Mouse (Mus musculus): ENCODE measurements at regions not wholly inside any gene's neighbourhood (a gene's known extent, or its start where the extent isn't known, plus 50 kb on each side); places are given as distances from the start of the nearest gene placed in this dataset.

- H3K4me2 ChIP-seq (ENCODE audit: low read depth), result no peak overlapping the region
- no peak overlapping the region for H3K4me3 ChIP-seq
- H3ac ChIP-seq (ENCODE audit: control insufficient read depth, insufficient read length), result no peak overlapping the region
- H3K36me3 ChIP-seq (ENCODE audit: control insufficient read depth, insufficient read depth), result no peaks in the 10 kb centered on the region
- no peaks in the 10 kb centered on the region for H3K27me3 ChIP-seq (ENCODE audit: control insufficient read depth, insufficient read depth, insufficient read length)
- no peaks in the 10 kb centered on the region for H3K79me2 ChIP-seq (ENCODE audit: control insufficient read depth, insufficient read depth)
- no peak for TF ChIP-seq TCF3 (IDR thresholded peaks at IDR 0.05; ENCODE audit: insufficient read length, low read depth)
- TF ChIP-seq MYOG (IDR thresholded peaks at IDR 0.05; ENCODE audit: control insufficient read depth in 1 of 3, insufficient read depth in 1 of 3, insufficient read length in 2 of 3, low read depth in 2 of 3), result no peak
- TF ChIP-seq USF1 (IDR thresholded peaks at IDR 0.05; ENCODE audit: low read depth), result no peak
- TF ChIP-seq MAX (IDR thresholded peaks at IDR 0.05; ENCODE audit: low read depth), result no peak
- no peak for TF ChIP-seq MYOD1 (IDR thresholded peaks at IDR 0.05; ENCODE audit: control insufficient read depth in 1 of 3, insufficient read length in 2 of 3, low read depth in 2 of 3)
- no peak for TF ChIP-seq TCF12 (IDR thresholded peaks at IDR 0.05; ENCODE audit: insufficient read depth, poor library complexity, severe bottlenecking)
- no peak for TF ChIP-seq POLR2AphosphoS2 (IDR thresholded peaks at IDR 0.05; ENCODE audit: insufficient read length, low read depth)
- no peak for TF ChIP-seq CEBPB (IDR thresholded peaks at IDR 0.05; ENCODE audit: insufficient read depth, poor library complexity, severe bottlenecking)
- no peak for TF ChIP-seq REST (IDR thresholded peaks at IDR 0.05; ENCODE audit: insufficient read depth, insufficient read length)
- no peak for TF ChIP-seq E2F4 (IDR thresholded peaks at IDR 0.05; ENCODE audit: insufficient read depth)
- TF ChIP-seq POLR2A (IDR thresholded peaks at IDR 0.05; ENCODE audit: insufficient read length, low read depth), result no peak
Observed at GRCm38 (mm10) chr2:50635896-50636295, 339.3 kb upstream of the Mmadhc start.

- no peaks in the 10 kb centered on the region for H3K36me3 ChIP-seq (ENCODE audit: control insufficient read depth, insufficient read depth)
- H3ac ChIP-seq (ENCODE audit: control insufficient read depth, insufficient read length), result no peak overlapping the region
- TF ChIP-seq USF1 (IDR thresholded peaks at IDR 0.05; ENCODE audit: low read depth), result no peak
- TF ChIP-seq TCF3 (IDR thresholded peaks at IDR 0.05; ENCODE audit: insufficient read length, low read depth), result no peak
- TF ChIP-seq MAX (IDR thresholded peaks at IDR 0.05; ENCODE audit: low read depth), result no peak
- no peak for TF ChIP-seq TCF12 (IDR thresholded peaks at IDR 0.05; ENCODE audit: insufficient read depth, poor library complexity, severe bottlenecking)
- no peak for TF ChIP-seq CEBPB (IDR thresholded peaks at IDR 0.05; ENCODE audit: insufficient read depth, poor library complexity, severe bottlenecking)
- no peak for TF ChIP-seq MYOG (IDR thresholded peaks at IDR 0.05; ENCODE audit: control insufficient read depth in 1 of 3, insufficient read depth in 1 of 3, insufficient read length in 2 of 3, low read depth in 2 of 3)
- TF ChIP-seq POLR2A (IDR thresholded peaks at IDR 0.05; ENCODE audit: insufficient read length, low read depth), result no peak
- H3K4me2 ChIP-seq (ENCODE audit: low read depth), result no peak overlapping the region
- no peak overlapping the region for H3K4me3 ChIP-seq
- no peaks in the 10 kb centered on the region for H3K27me3 ChIP-seq (ENCODE audit: control insufficient read depth, insufficient read depth, insufficient read length)
- no peaks in the 10 kb centered on the region for H3K79me2 ChIP-seq (ENCODE audit: control insufficient read depth, insufficient read depth)
Observed at GRCm38 (mm10) chr2:50631786-50632185, 335.2 kb upstream of the Mmadhc start.

- TF ChIP-seq CEBPB (IDR thresholded peaks at IDR 0.05; ENCODE audit: insufficient read depth, poor library complexity, severe bottlenecking) (no peak), TCF12 (IDR thresholded peaks at IDR 0.05; ENCODE audit: insufficient read depth, poor library complexity, severe bottlenecking) (no peak), POLR2A (IDR thresholded peaks at IDR 0.05; ENCODE audit: insufficient read length, low read depth) (no peak), REST (IDR thresholded peaks at IDR 0.05; ENCODE audit: insufficient read depth, insufficient read length) (no peak), USF1 (IDR thresholded peaks at IDR 0.05; ENCODE audit: low read depth) (no peak), MAX (IDR thresholded peaks at IDR 0.05; ENCODE audit: low read depth) (no peak), MYOG (IDR thresholded peaks at IDR 0.05; ENCODE audit: control insufficient read depth in 1 of 3, insufficient read depth in 1 of 3, insufficient read length in 2 of 3, low read depth in 2 of 3) (no peak), SRF (IDR thresholded peaks at IDR 0.05; ENCODE audit: control insufficient read depth, insufficient read length, low read depth) (no peak), MYOD1 (IDR thresholded peaks at IDR 0.05; ENCODE audit: control insufficient read depth in 1 of 3, insufficient read length in 2 of 3, low read depth in 2 of 3) (no peak), E2F4 (IDR thresholded peaks at IDR 0.05; ENCODE audit: insufficient read depth) (no peak), TCF3 (IDR thresholded peaks at IDR 0.05; ENCODE audit: insufficient read length, low read depth) (no peak), POLR2AphosphoS2 (IDR thresholded peaks at IDR 0.05; ENCODE audit: insufficient read length, low read depth) (no peak)
Observed at GRCm38 (mm10) chr2:50627501-50627900, 330.9 kb upstream of the Mmadhc start.

DNA sequence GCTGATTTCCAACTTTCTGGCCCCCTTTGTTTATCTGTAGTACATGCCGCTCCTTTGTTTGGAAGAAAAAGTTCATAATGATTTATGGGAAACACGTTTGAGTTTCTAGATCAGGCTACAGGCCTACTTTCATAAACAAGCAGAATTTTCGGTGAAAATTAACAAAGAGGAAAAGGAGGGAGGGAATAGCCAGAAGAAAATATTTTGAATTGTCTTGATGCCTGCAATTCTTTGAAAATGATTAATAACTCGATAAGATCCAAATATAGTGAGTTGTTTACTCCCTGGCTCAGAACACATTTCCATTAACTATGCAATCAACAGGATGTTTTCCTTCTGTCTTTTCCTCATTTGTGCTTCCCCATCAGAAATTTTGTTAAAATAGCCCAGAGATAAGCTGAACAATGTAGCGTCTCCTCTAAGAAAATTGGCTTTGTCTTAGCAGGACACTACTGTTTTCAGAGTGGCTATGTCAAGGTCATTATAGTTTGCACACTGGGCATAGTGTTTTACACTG lies 328.7 kb upstream of the Mmadhc start:
- TF ChIP-seq E2F4 (IDR thresholded peaks at IDR 0.05; ENCODE audit: insufficient read depth) (no peak), CEBPB (IDR thresholded peaks at IDR 0.05; ENCODE audit: insufficient read depth, poor library complexity, severe bottlenecking) (no peak), MAX (IDR thresholded peaks at IDR 0.05; ENCODE audit: low read depth) (no peak), SRF (IDR thresholded peaks at IDR 0.05; ENCODE audit: control insufficient read depth, insufficient read length, low read depth) (no peak), REST (IDR thresholded peaks at IDR 0.05; ENCODE audit: insufficient read depth, insufficient read length) (no peak), POLR2A (IDR thresholded peaks at IDR 0.05; ENCODE audit: insufficient read length, low read depth) (no peak), MYOG (IDR thresholded peaks at IDR 0.05; ENCODE audit: control insufficient read depth in 1 of 3, insufficient read depth in 1 of 3, insufficient read length in 2 of 3, low read depth in 2 of 3) (no peak), POLR2AphosphoS2 (IDR thresholded peaks at IDR 0.05; ENCODE audit: insufficient read length, low read depth) (no peak), TCF3 (IDR thresholded peaks at IDR 0.05; ENCODE audit: insufficient read length, low read depth) (no peak), USF1 (IDR thresholded peaks at IDR 0.05; ENCODE audit: low read depth) (no peak), TCF12 (IDR thresholded peaks at IDR 0.05; ENCODE audit: insufficient read depth, poor library complexity, severe bottlenecking) (no peak), MYOD1 (IDR thresholded peaks at IDR 0.05; ENCODE audit: control insufficient read depth in 1 of 3, insufficient read length in 2 of 3, low read depth in 2 of 3) (no peak)
- Histone ChIP-seq H3K4me2 (ENCODE audit: low read depth) (no peak overlapping the region), H3ac (ENCODE audit: control insufficient read depth, insufficient read length) (no peak overlapping the region)

More at GRCm38 (mm10) chr2:50627501-50627900, 330.9 kb upstream of the Mmadhc start:
- H3K4me2 ChIP-seq (ENCODE audit: low read depth), result no peak overlapping the region
- no peak overlapping the region for H3K4me3 ChIP-seq
- no peaks in the 10 kb centered on the region for H3K79me2 ChIP-seq (ENCODE audit: control insufficient read depth, insufficient read depth)
- H3ac ChIP-seq (ENCODE audit: control insufficient read depth, insufficient read length), result no peak overlapping the region
- H3K36me3 ChIP-seq (ENCODE audit: control insufficient read depth, insufficient read depth), result no peaks in the 10 kb centered on the region
- H3K27me3 ChIP-seq (ENCODE audit: control insufficient read depth, insufficient read depth, insufficient read length), result no peaks in the 10 kb centered on the region

More for the DNA sequence above, 328.7 kb upstream of the Mmadhc start:
- Histone ChIP-seq H3K4me3 (no peak overlapping the region), H3K27me3 (ENCODE audit: control insufficient read depth, insufficient read depth, insufficient read length) (no peaks in the 10 kb centered on the region), H3K79me2 (ENCODE audit: control insufficient read depth, insufficient read depth) (no peaks in the 10 kb centered on the region), H3K36me3 (ENCODE audit: control insufficient read depth, insufficient read depth) (no peaks in the 10 kb centered on the region)

Measured in myocyte (in vitro differentiated cells).